Mouse (Mus musculus): ENCODE data around the gene Cplx1.

The Cplx1 gene

GRCm38 (mm10) chr5:108485239-108485638 lies 64.6 kb downstream of the Cplx1 start:
- H3K4me3 ChIP-seq (replicated peaks; ENCODE audit: low read length): no peak overlapping the region
- TF ChIP-seq CTCF (conservative IDR thresholded peaks at IDR 0.05; ENCODE audit: low read length) (peak; percentile 83), NANOG (IDR thresholded peaks at IDR 0.05; ENCODE audit: borderline replicate concordance, low read length) (no peak)

GRCm38 (mm10) chr5:108483006-108483405 lies 66.8 kb downstream of the Cplx1 start:
- no peaks in the 10 kb centered on the region for H3K9me3 ChIP-seq (ENCODE audit: low read length)
- peaks cover 62% of the 10 kb centered on the region for H3K36me3 ChIP-seq (ENCODE audit: insufficient read depth, low read length)
- TF ChIP-seq CTCF (conservative IDR thresholded peaks at IDR 0.05; ENCODE audit: low read length) (no peak), POU5F1 (IDR thresholded peaks at IDR 0.05; ENCODE audit: borderline replicate concordance, low read length) (no peak), NANOG (IDR thresholded peaks at IDR 0.05; ENCODE audit: borderline replicate concordance, low read length) (no peak)
- no peaks in the 10 kb centered on the region for H3K27me3 ChIP-seq (ENCODE audit: insufficient read depth, low read length)
- no peaks in the 10 kb centered on the region for H3K4me1 ChIP-seq (replicated peaks; ENCODE audit: low read depth, low read length)
- no peak overlapping the region for H3K4me3 ChIP-seq (replicated peaks; ENCODE audit: low read length)

More at GRCm38 (mm10) chr5:108485239-108485638, 64.6 kb downstream of the Cplx1 start:
- H3K27me3 ChIP-seq (ENCODE audit: insufficient read depth, low read length): no peaks in the 10 kb centered on the region
- H3K4me1 ChIP-seq (replicated peaks; ENCODE audit: low read depth, low read length): no peaks in the 10 kb centered on the region
- H3K36me3 ChIP-seq (ENCODE audit: insufficient read depth, low read length): peaks cover 71% of the 10 kb centered on the region
- no peaks in the 10 kb centered on the region for H3K9me3 ChIP-seq (ENCODE audit: low read length)

DNA sequence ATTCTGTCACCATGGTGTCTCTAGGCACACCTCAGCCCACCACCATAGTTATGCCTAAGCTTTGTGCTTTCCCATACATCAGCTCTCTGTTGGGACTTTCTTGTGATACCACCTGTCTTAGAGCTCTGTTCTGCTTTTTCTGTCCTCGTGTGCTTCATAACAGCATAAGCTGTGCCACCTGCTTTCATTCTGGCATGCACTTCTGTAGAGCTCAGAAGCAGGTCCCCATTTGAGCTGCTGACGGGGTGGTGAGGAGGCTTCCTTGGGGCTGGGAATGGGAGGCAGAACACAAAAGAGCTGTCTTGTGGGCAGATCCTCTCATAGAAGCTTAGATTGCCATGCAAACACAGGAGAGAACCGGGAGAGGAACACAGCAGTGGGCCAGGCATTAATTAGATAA lies 73.8 kb downstream of the Cplx1 start:
- Histone ChIP-seq H3K9me3 (ENCODE audit: low read length) (no peaks in the 10 kb centered on the region), H3K4me1 (replicated peaks; ENCODE audit: low read depth, low read length) (0 out of 2 replicates have a peak, but pooled peaks cover 2% of the 10 kb centered on the region), H3K4me3 (replicated peaks; ENCODE audit: low read length) (no peak overlapping the region), H3K27me3 (ENCODE audit: insufficient read depth, low read length) (no peaks in the 10 kb centered on the region), H3K36me3 (ENCODE audit: insufficient read depth, low read length) (peaks cover 80% of the 10 kb centered on the region)
- no peak for TF ChIP-seq POU5F1 (IDR thresholded peaks at IDR 0.05; ENCODE audit: borderline replicate concordance, low read length)
- TF ChIP-seq CTCF (conservative IDR thresholded peaks at IDR 0.05; ENCODE audit: low read length): no peak
- no peak for TF ChIP-seq NANOG (IDR thresholded peaks at IDR 0.05; ENCODE audit: borderline replicate concordance, low read length)

DNA sequence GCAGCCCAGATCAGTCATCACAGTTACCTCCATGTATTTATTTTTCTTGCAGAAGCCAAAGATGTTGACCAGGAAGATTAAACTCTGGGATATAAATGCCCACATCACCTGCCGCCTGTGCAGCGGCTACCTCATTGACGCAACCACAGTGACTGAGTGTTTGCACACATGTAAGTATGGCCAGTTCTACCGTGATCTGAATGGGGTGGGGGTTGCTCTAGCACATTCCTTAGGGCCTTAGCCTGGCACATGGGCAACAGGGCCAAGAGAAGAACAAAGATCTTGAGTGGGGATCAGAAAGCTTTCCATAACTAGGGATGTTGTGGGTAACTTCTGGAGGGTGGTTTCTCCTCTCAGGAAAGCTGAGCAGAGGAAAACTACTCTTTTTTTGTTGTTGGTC lies 76.1 kb downstream of the Cplx1 start:
- no peaks in the 10 kb centered on the region for H3K9me3 ChIP-seq (ENCODE audit: low read length)
- H3K27me3 ChIP-seq (ENCODE audit: insufficient read depth, low read length): no peaks in the 10 kb centered on the region
- H3K4me3 ChIP-seq (replicated peaks; ENCODE audit: low read length): no peak overlapping the region
- H3K36me3 ChIP-seq (ENCODE audit: insufficient read depth, low read length): peaks cover 77% of the 10 kb centered on the region
- TF ChIP-seq POU5F1 (IDR thresholded peaks at IDR 0.05; ENCODE audit: borderline replicate concordance, low read length) (no peak), CTCF (conservative IDR thresholded peaks at IDR 0.05; ENCODE audit: low read length) (no peak), NANOG (IDR thresholded peaks at IDR 0.05; ENCODE audit: borderline replicate concordance, low read length) (no peak)
- H3K4me1 ChIP-seq (replicated peaks; ENCODE audit: low read depth, low read length): 0 out of 2 replicates have a peak, but pooled peaks cover 2% of the 10 kb centered on the region

- peaks cover 63% of the 10 kb centered on the region for H3K36me3 ChIP-seq (ENCODE audit: insufficient read depth, low read length)
- H3K9me3 ChIP-seq (ENCODE audit: low read length): no peaks in the 10 kb centered on the region
- TF ChIP-seq CTCF (conservative IDR thresholded peaks at IDR 0.05; ENCODE audit: low read length): no peak
- no peak for TF ChIP-seq POU5F1 (IDR thresholded peaks at IDR 0.05; ENCODE audit: borderline replicate concordance, low read length)
- no peak for TF ChIP-seq NANOG (IDR thresholded peaks at IDR 0.05; ENCODE audit: borderline replicate concordance, low read length)
- H3K4me3 ChIP-seq (replicated peaks; ENCODE audit: low read length): no peak overlapping the region
- H3K27me3 ChIP-seq (ENCODE audit: insufficient read depth, low read length): no peaks in the 10 kb centered on the region
- H3K4me1 ChIP-seq (replicated peaks; ENCODE audit: low read depth, low read length): peaks cover 18% of the 10 kb centered on the region
These were observed 80.2 kb downstream of the Cplx1 start for GRCm38 (mm10) chr5:108469617-108470016.

Measured in E14TG2a.4 (cell line).